Mouse (Mus musculus) left cerebral cortex, postnatal 10 days (tissue): ENCODE measurements around the gene Nfkbib. TPM values are rescaled to one million over a fixed set of nuclear protein-coding genes. Genes with fewer than 3 reads are reported as not detected.
A peak's percentile ranks its signal among the peaks of the same experiment; 100 is the strongest.

Source experiments
- DNase-seq, 2 experiments: peaks; one replicate each; pipeline ENCODE4 v3.0.0; 2021 to 2022; ENCODE audit warnings: low spot score in 2 of 2, mixed read lengths in 1 of 2; ENCODE audit errors: extremely low spot score in 1 of 2
- intact Hi-C: fragments of 180-260 bp; cut with DNase I; formaldehyde crosslinking; loops from one replicate; pipeline ENCODE4 v1.15.1; 2025
- total RNA-seq, 2 experiments: library from RNA; stranded (reverse); gene quantifications; 2 replicates each; pipeline ENCODE4 v1.2.3; 2021

Gene Nfkbib
- 10 to 100 TPM; 34.7 to 39.6 TPM for total RNA-seq

GRCm38 (mm10) chr7:28767462-28767965 is at the start of gene Nfkbib:
Nfkbib (minus strand) TSS chr7:28767512.
- no peak for DNase-seq
- intact Hi-C loops: no loop called here

- DNase-seq: no peak
- intact Hi-C loops: no loop called here
These were observed 49.6 kb upstream of the Nfkbib start for GRCm38 (mm10) chr7:28816920-28817319.

DNA sequence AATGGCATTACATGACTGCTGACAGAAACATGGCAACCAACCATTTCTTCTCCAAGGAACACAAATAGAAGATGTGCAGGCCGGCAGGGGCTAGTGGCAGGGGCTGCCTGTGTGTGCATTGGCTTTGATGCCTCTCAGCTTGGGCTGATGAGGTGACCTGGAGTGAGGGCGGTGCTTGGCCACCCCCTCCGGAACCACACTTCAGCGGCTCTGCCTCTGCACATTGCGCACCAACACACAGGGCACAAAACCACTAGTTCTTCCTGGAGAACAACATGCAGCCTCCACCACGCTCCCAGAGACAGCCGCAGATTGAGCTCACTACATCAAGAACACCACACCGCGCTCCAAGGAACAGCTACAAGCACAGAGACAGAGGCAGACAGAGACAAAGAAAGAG is 48.9 kb upstream of the Nfkbib start:
- DNase-seq: no peak
- intact Hi-C loops: no loop called here

GRCm38 (mm10) chr7:28815230-28815629 is 47.9 kb upstream of the Nfkbib start:
- intact Hi-C loops: no loop called here
- DNase-seq: no peak

DNA sequence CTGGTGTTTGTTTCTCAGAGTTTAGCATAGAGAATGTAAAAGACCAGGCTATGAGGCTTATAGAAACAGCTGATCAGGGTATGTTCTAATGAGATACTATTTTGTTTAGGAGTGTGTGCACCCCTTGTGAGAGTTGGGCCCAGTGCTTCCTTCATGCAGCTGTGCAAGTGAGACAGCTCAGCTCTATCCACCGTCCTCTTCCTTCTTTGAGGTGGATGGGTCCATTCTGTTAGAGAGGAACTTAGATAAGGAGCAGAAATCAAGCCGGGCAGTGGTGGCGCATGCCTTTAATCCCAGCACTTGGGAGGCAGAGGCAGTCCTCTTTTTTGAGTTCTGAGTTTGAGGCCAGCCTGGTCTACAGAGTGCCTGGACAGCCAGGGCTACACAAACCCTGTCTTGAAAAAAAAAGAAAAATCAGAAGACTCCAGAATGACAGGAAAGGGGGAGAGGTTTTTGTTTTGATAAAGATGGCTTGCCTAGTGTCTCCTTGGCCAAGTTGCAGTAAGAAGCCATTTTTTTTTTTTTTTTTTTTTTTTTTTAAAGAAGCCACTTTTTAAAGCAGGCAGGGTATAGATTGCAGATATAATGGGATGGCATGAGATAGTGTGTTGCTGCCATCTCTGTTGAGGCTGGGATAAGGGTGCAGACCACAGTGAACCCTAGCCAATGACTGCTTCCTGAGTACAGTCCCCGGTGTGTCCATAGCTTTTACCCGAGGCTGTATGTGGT is 47.2 kb upstream of the Nfkbib start:
- intact Hi-C loops: no loop called here
- DNase-seq: no peak

GRCm38 (mm10) chr7:28812949-28813348 is 45.6 kb upstream of the Nfkbib start:
- no peak for DNase-seq
- intact Hi-C loops: no loop called here

- DNase-seq: no peak
- intact Hi-C loops: no loop called here
These were observed 45.1 kb upstream of the Nfkbib start for GRCm38 (mm10) chr7:28812436-28812835.

GRCm38 (mm10) chr7:28811640-28812275 is 44.4 kb upstream of the Nfkbib start:
- no peak for DNase-seq
- intact Hi-C loops: no loop called here

- intact Hi-C loops: no loop called here
These were observed 43.9 kb upstream of the Nfkbib start for GRCm38 (mm10) chr7:28811228-28811627.

DNA sequence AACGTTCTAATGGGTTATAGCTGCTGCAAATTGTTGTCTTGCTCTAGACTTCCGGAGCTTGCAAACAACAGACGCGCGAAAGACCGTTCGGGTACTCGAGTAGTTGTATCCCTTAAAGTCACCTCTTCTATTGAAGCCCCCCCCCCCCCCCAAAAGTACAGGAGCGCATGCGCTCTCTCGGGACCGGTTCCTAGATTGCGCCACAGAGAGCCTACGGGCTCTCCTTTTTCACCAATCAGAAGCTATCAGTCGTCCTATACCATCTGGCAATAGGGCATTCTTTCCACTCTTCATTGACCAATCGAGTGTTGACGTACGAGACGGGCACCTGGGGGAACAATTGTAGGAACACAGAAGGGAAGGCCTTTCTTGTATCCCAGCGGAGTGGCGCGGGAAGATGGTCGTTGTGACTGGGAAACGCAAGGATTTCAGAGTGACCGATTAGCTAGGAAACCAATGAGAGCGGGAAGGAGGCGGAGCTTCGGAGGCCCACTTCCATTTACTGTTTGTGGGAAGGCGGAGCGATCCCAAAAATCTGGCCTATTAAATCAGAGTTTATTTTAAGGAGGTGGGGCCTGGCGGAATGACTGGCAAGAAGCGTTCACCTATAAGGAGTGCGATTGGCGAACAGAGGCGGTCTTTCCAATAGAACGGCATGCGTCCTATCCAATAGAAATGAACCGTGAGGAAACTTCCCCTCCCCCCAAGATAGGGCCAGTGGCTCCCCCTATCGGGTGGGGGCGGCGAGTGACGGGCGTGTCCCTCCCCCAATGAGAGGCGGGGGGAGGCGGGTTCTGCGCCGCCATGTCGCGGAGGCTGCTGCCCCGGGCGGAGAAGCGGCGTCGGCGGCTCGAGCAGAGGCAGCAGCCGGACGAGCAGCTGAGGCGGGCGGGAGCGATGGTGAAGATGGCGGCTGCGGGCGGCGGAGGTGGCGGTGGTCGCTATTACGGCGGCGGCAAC is 43.1 kb upstream of the Nfkbib start:
- intact Hi-C loops: no loop called here
- peak; percentile 98 to 99 for DNase-seq

More at GRCm38 (mm10) chr7:28811228-28811627, 43.9 kb upstream of the Nfkbib start:
- peak; percentile 87 to 98 for DNase-seq

- DNase-seq: peak in 1 of 2 experiments; percentile 78
- intact Hi-C loops: no loop called here
These were observed 42.2 kb upstream of the Nfkbib start for GRCm38 (mm10) chr7:28809401-28810089.

DNA sequence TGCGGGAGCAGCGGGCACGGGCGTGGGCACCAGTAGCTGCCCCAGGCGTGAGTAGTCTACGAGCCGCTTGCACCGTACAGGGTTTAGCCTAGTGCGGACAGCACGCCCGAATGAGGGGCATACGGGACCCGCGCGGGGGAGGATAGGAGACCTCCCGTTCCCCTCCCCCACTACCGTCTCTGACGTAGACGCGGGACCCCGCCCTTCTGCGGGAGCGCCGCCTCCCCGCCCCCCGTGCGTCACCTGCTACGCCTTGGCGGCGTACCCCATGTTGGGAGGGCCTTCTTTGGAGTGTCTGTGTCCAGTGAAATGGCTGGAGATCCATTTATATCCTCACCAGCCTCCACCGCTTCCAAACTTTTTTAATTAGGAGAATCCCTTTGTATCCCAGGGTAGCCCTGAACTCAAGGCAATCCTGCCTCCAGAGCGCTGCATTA is 41.7 kb upstream of the Nfkbib start:
- peak; percentile 94 to 98 for DNase-seq
- intact Hi-C loops: no loop called here

DNA sequence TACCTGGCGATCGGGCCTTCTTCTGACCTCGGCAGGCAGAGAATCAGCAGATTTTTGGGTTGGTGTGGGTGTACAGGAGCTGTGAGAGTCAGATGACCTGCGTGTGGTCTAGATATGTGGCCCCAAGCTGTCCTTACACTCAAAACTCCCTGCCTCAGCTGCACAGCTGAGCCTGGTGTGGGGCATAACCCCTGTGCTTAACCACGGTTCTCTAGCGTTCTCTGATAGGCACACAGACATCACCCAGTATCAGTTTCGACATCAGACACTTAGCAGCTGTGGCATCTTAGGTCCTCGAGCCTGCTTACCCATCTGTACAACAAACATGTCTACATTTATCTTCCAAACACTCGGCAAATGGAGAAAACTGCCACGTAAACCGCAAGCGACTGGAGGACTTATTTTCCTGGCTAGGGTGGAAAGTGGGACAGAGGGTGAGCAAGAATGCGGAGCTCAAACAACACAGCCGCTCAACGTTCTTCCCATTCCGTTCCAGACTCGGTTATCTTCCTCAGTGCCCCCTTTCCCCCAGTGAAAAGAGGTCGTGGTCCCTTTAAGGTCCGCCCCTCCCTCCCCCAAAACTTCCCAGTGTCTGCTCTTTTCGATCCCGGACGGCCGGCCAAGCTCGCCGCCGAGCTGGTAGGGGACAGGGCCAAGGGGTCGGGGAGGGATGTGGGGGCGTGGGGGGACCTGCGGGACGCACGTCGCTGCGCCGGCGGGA is 41.1 kb upstream of the Nfkbib start, which contains the start of gene Hnrnpl:
Hnrnpl (plus strand) TSS at position 321 of the 721 bp plus-strand sequence.
- no peak for DNase-seq
- intact Hi-C loops: no loop called here

GRCm38 (mm10) chr7:28807641-28808220 is 40.4 kb upstream of the Nfkbib start:
- intact Hi-C loops: no loop called here
- DNase-seq: no peak

GRCm38 (mm10) chr7:28806869-28807268 is 39.6 kb upstream of the Nfkbib start:
- intact Hi-C loops: no loop called here
- no peak for DNase-seq

- intact Hi-C loops: no loop called here
- DNase-seq: no peak
These were observed 36.4 kb upstream of the Nfkbib start for GRCm38 (mm10) chr7:28803756-28804155.

- no peak for DNase-seq
- intact Hi-C loops: no loop called here
These were observed 35.7 kb upstream of the Nfkbib start for GRCm38 (mm10) chr7:28802846-28803588.
